Mouse (Mus musculus): ENCODE data around the gene Gm37240. TPM values are rescaled to one million over a fixed set of nuclear protein-coding genes. Genes with fewer than 3 reads are reported as not detected.

Gm37240 gene
- polyA plus RNA-seq, 1 experiment from 2014 or later, result 11.4 TPM

MicroRNA genes within 50 kb of the gene (microRNA counts, 519-probe panel; counts per million panel counts)
- microRNA mmu-miR-466k, result 1,584 counts per million, percentile 21 among the panel's probes with 10 or more counts

Small RNA genes lying within 50 kb of the gene (microRNA-seq; reads per million reads assigned to microRNA genes)
- not detected for gene Mir466k

Other genes starting within 250 kb of the Gm37240 start
- 7.5 and 8.9 TPM in 2 replicates for gene Fam160a1, start 70.2 kb downstream of the Gm37240 start, polyA plus RNA-seq (2015; fragmentation: Nextera tagmentation; extraction: Ambion mirVana)
- 3.8 and 4.8 TPM in 2 replicates for gene Glt28d2, start within 50 bp of the Gm37240 start, polyA plus RNA-seq (2015; fragmentation: Nextera tagmentation; extraction: Ambion mirVana)
- gene Sh3d19, start 83.6 kb upstream of the Gm37240 start, polyA plus RNA-seq (2015; fragmentation: Nextera tagmentation; extraction: Ambion mirVana), result 33.3 TPM in 2 replicates
- gene Prss48, start 115.0 kb upstream of the Gm37240 start, polyA plus RNA-seq (2015; fragmentation: Nextera tagmentation; extraction: Ambion mirVana), result not detected in 2 replicates